Mouse (Mus musculus) kidney, adult 2 months (tissue): ENCODE results near the gene Ccdc106.

Experiments used
- CTCF ChIP-seq: fragments of 200-500 bp; conservative IDR thresholded peaks from 2 replicates; pipeline ENCODE4 v1.5.1; 2011; ENCODE audit warnings: low read depth, mild to moderate bottlenecking, control low read depth, low read length, moderate library complexity, mixed read lengths; ENCODE audit not compliant: insufficient read depth, insufficient read length
- POLR2A ChIP-seq: fragments of 200-500 bp; IDR thresholded peaks from one replicate; pipeline ENCODE4 v1.6.1; 2011; ENCODE audit warnings: low read depth, low read length, control low read depth

- TF ChIP-seq CTCF (no peak), POLR2A (no peak)
Measured at GRCm38 (mm10) chr7:5081939-5082338, 61.6 kb downstream of the Ccdc106 start.
